In the genomic region with DNA sequence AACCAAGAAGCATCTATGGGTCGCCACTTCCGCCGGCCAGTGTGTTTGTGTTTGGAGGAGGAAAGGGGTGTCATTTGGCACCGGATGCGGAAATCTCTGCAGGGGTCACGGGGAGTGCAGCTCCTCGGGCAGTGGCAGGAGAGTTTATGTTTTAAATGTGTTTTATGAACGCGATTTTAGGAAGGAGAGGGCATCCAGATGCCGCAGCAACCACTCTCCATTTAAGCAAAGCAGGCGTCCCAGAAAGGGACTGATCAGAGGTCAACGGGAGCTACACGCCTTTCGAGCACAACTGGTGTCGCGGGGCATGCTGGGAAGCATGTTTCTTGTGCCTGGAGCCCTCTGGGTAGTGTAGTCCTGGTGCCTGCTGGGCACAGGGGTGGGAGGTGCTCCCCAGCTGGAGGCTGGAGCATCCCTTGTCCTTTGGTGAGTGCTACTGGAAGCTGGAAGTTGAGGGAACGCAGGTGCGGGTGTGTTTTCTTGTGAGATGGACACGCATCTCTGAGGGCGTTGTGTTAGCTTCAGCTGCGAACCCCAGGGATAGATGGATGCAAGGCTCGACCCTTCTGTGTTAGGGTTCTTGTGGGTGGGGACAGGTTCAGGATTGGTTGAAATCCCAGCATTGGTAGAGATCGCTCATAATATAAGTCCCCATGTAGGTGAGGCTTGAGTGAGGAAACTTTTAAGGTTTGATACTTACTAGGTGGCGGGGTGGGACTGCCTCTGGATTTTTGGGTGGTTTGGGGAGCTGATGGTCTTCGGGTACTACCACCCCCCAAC, we compare ENCODE assay signal across 8 mouse cellular contexts.
A peak's percentile ranks its signal among the peaks of the same experiment; 100 is the strongest.
DNase-seq lines count a peak whose midpoint lies in the region; ATAC-seq and TF ChIP-seq lines count a peak whose summit lies in the region.

No protein-coding gene starts in this region.

- TF ChIP-seq POLR2A in CH12.LX (IDR thresholded peaks at IDR 0.05; ENCODE audit: low read depth, low read length), result peak; percentile 58
- TF ChIP-seq POLR2A in testis, adult 2 months (IDR thresholded peaks at IDR 0.05; ENCODE audit: control insufficient read depth, low read depth, low read length), result peak; percentile 83

- no peaks in the 10 kb centered on the region for H3K9me3 ChIP-seq in CH12.LX (replicated peaks; ENCODE audit: low read length)
- H3K9me3 ChIP-seq in forebrain, embryonic 16.5 days (ENCODE audit: control insufficient read depth, low read length), result no peaks in the 10 kb centered on the region
- no peaks in the 10 kb centered on the region for H3K9me3 ChIP-seq in neural tube, embryonic 14.5 days (ENCODE audit: control insufficient read depth, low read length)

- ATAC-seq in cerebellum, adult (ENCODE audit: insufficient number of reproducible peaks, low FRiP score, low TSS enrichment), result peak; percentile 98
- peak; percentile 99 for ATAC-seq in forebrain, embryonic 16.5 days
- ATAC-seq in neural tube, embryonic 14.5 days (ENCODE audit: low read depth), result peak; percentile 99

- in situ Hi-C loops in CH12.LX (cut with MboI; ENCODE audit: low pct_ligation_motif_present, low pct_unique_long_range_greater_than_20kb, low sequenced_read_pairs), result loop anchor here (10.0 kb wide), 1 partner anchor 614 kb away; no protein-coding TSS in a partner anchor

- peaks cover 0 to 3% of the 10 kb centered on the region in 2 experiments for H3K36me3 ChIP-seq in CH12.LX (replicated peaks in 1 of 2; ENCODE audit: control insufficient read depth in 1 of 2, insufficient read depth in 1 of 2, low read length in 1 of 2)
- no peaks in the 10 kb centered on the region for H3K36me3 ChIP-seq in forebrain, embryonic 16.5 days (ENCODE audit: control insufficient read depth, insufficient read depth)
- no peaks in the 10 kb centered on the region for H3K36me3 ChIP-seq in neural tube, embryonic 14.5 days (ENCODE audit: control insufficient read depth, insufficient read depth, low read length)
- H3K36me3 ChIP-seq in testis, adult 2 months (ENCODE audit: control insufficient read depth, insufficient read depth, low read length), result no peaks in the 10 kb centered on the region

- H3K27ac ChIP-seq in CH12.LX (ENCODE audit: insufficient read depth, low read depth), result peak overlapping the region; percentile 36; the same call in 1 of the 2 replicates
- peak overlapping the region; percentile 45 for H3K27ac ChIP-seq in forebrain, embryonic 16.5 days (ENCODE audit: low read length)
- H3K27ac ChIP-seq in neural tube, embryonic 14.5 days (ENCODE audit: low read depth, low read length), result peak overlapping the region; percentile 74; the same call in 1 of the 2 replicates
- peak overlapping the region; percentile 74 for H3K27ac ChIP-seq in testis, adult 2 months (ENCODE audit: control insufficient read depth, insufficient read depth, low read depth, low read length)

- intact Hi-C loops in heart, postnatal 36 days (cut with DNase I), result loop anchor here (5.0 kb wide), 2 partner anchors 92 to 93 kb away; a partner anchor contains a TSS

- peak overlapping the region; percentile 62 to 93 (median 76) for H3K4me3 ChIP-seq in CH12.LX (replicated peaks in 1 of 3; ENCODE audit: low read depth in 2 of 3, low read length in 2 of 3, poor library complexity in 1 of 3)
- peak overlapping the region; percentile 58 for H3K4me3 ChIP-seq in forebrain, embryonic 16.5 days (replicated peaks; ENCODE audit: low read length)
- H3K4me3 ChIP-seq in neural tube, embryonic 14.5 days (ENCODE audit: low read depth, low read length), result peak overlapping the region; percentile 46
- peak overlapping the region; percentile 73 for H3K4me3 ChIP-seq in testis, adult 2 months (ENCODE audit: control insufficient read depth, low read depth, low read length)

- H3K27me3 ChIP-seq in CH12.LX (replicated peaks), result peaks cover 3% of the 10 kb centered on the region
- H3K27me3 ChIP-seq in forebrain, embryonic 16.5 days (replicated peaks; ENCODE audit: control insufficient read depth, insufficient read depth, low read length), result 0 out of 2 replicates have a peak, but pooled peaks cover 15% of the 10 kb centered on the region
- H3K27me3 ChIP-seq in neural tube, embryonic 14.5 days (ENCODE audit: control insufficient read depth, insufficient read depth, low read length), result no peaks in the 10 kb centered on the region
- no peaks in the 10 kb centered on the region for H3K27me3 ChIP-seq in testis, adult 2 months (ENCODE audit: control insufficient read depth, insufficient read depth, low read length)

- TF ChIP-seq RAD21 in CH12.LX (IDR thresholded peaks at IDR 0.05; ENCODE audit: low read depth, low read length), result no peak

- peak; percentile 79 for DNase-seq in CH12.LX (ENCODE audit: extremely low read depth)
- peak; percentile 80 to 89 for DNase-seq in heart, postnatal 36 days
- peak; percentile 86 to 95 for DNase-seq in layer of hippocampus, adult 18-20 months (ENCODE audit: low spot score in 2 of 2)
- peak; percentile 85 to 86 for DNase-seq in lung, adult 18-20 months

- 7% methylated on average over 25 of the region's 25 CpGs for WGBS in forebrain, embryonic 16.5 days
- WGBS in neural tube, embryonic 14.5 days, result 7% methylated on average over 25 of the region's 25 CpGs

- no peak for TF ChIP-seq EP300 in CH12.LX (IDR thresholded peaks at IDR 0.05; ENCODE audit: low read length)

- H3K9ac ChIP-seq in CH12.LX (ENCODE audit: insufficient read depth, low read depth), result peak overlapping the region; percentile 57
- H3K9ac ChIP-seq in forebrain, embryonic 16.5 days (replicated peaks; ENCODE audit: low read depth, low read length), result peak overlapping the region; percentile 69
- H3K9ac ChIP-seq in neural tube, embryonic 14.5 days (replicated peaks; ENCODE audit: low read depth, low read length), result peak overlapping the region; percentile 59

- dilution Hi-C loops in CH12.LX (cut with MboI; ENCODE audit: extremely low pct_ligation_motif_present, extremely low pct_unique_long_range_greater_than_20kb, low sequenced_read_pairs), result no loop called here

- H3K79me2 ChIP-seq in CH12.LX (replicated peaks; ENCODE audit: control insufficient read depth, extremely low read depth, insufficient read depth, poor library complexity, severe bottlenecking), result no peaks in the 10 kb centered on the region

- peak overlapping the region; percentile 48 for H3K4me2 ChIP-seq in CH12.LX (ENCODE audit: insufficient read depth, low read depth, poor library complexity, severe bottlenecking)
- peak overlapping the region; percentile 67 for H3K4me2 ChIP-seq in forebrain, embryonic 16.5 days (ENCODE audit: low read length)
- H3K4me2 ChIP-seq in neural tube, embryonic 14.5 days (ENCODE audit: low read depth, low read length), result peak overlapping the region; percentile 51

- no peak for TF ChIP-seq CTCF in CH12.LX (conservative IDR thresholded peaks at IDR 0.05 in 1 of 2, IDR thresholded peaks at IDR 0.05 in 1 of 2; ENCODE audit: low read depth in 2 of 2, low read length in 2 of 2)
- TF ChIP-seq CTCF in testis, adult 2 months (IDR thresholded peaks at IDR 0.05; ENCODE audit: control insufficient read depth, insufficient read depth, insufficient replicate concordance, low read depth, low read length), result no peak

- H3K4me1 ChIP-seq in CH12.LX (ENCODE audit: control insufficient read depth in 1 of 2, insufficient read depth in 2 of 2), result peaks cover 0 to 14% of the 10 kb centered on the region in 2 experiments; a peak in 2 of 4 replicates
- H3K4me1 ChIP-seq in forebrain, embryonic 16.5 days (replicated peaks; ENCODE audit: control insufficient read depth, insufficient read depth, low read length), result peaks cover 10% of the 10 kb centered on the region
- 0 out of 2 replicates have a peak, but pooled peaks cover 2% of the 10 kb centered on the region for H3K4me1 ChIP-seq in neural tube, embryonic 14.5 days (ENCODE audit: control insufficient read depth, insufficient read depth, low read length)
- peaks cover 5% of the 10 kb centered on the region for H3K4me1 ChIP-seq in testis, adult 2 months (ENCODE audit: control insufficient read depth, insufficient read depth, low read length)

TF ChIP-seq in CH12.LX, 34 proteins besides CTCF, POLR2A, EP300 and RAD21:
- TF ChIP-seq HCFC1 (IDR thresholded peaks at IDR 0.05; ENCODE audit: low read depth, low read length), result peak; percentile 96
- no peak; the same call in 1 of the 2 replicates for TF ChIP-seq NRF1 (IDR thresholded peaks at IDR 0.05; ENCODE audit: low read depth, low read length)
- peak; percentile 49; the same call in 1 of the 2 replicates for TF ChIP-seq POLR2AphosphoS2 (IDR thresholded peaks at IDR 0.05; ENCODE audit: low read depth, low read length)
- TF ChIP-seq MYC (IDR thresholded peaks at IDR 0.05; ENCODE audit: low read depth, low read length), result peak; percentile 77
- no peak for TF ChIP-seq BHLHE40 (IDR thresholded peaks at IDR 0.05; ENCODE audit: low read depth, low read length)
- TF ChIP-seq JUND (conservative IDR thresholded peaks at IDR 0.05; ENCODE audit: low read depth, low read length), result no peak
- TF ChIP-seq ELF1 (IDR thresholded peaks at IDR 0.05; ENCODE audit: low read depth, low read length), result peak; percentile 87
- peak; percentile 94; the same call in 1 of the 2 replicates for TF ChIP-seq KAT2A (IDR thresholded peaks at IDR 0.05; ENCODE audit: insufficient replicate concordance, low read length)
- peak; percentile 75 for TF ChIP-seq MXI1 (IDR thresholded peaks at IDR 0.05; ENCODE audit: low read depth, low read length)
- TF ChIP-seq ZMIZ1 (IDR thresholded peaks at IDR 0.05; ENCODE audit: low read depth, low read length), result no peak
- peak; percentile 6; the same call in 1 of the 2 replicates for TF ChIP-seq GABPA (IDR thresholded peaks at IDR 0.05; ENCODE audit: insufficient replicate concordance, low read depth, low read length)
- peak; percentile 51; the same call in 1 of the 2 replicates for TF ChIP-seq SIN3A (IDR thresholded peaks at IDR 0.05; ENCODE audit: low read length)
- 0 out of 2 replicates have a peak, but pooled peaks have one; percentile 41 for TF ChIP-seq MAZ (IDR thresholded peaks at IDR 0.05; ENCODE audit: low read depth, low read length)
- peak; percentile 49; the same call in 1 of the 2 replicates for TF ChIP-seq TCF12 (IDR thresholded peaks at IDR 0.05; ENCODE audit: low read depth, low read length)
- TF ChIP-seq TBP (conservative IDR thresholded peaks at IDR 0.05; ENCODE audit: low read depth, low read length), result 0 out of 2 replicates have a peak, but pooled peaks have one; percentile 19
- peak; percentile 64; the same call in 1 of the 2 replicates for TF ChIP-seq MAX (IDR thresholded peaks at IDR 0.05; ENCODE audit: low read length)
- peak; percentile 41 for TF ChIP-seq IRF4 (IDR thresholded peaks at IDR 0.05; ENCODE audit: low read depth, low read length)
- peak; percentile 72; the same call in 1 of the 2 replicates for TF ChIP-seq CHD2 (IDR thresholded peaks at IDR 0.05; ENCODE audit: low read length)

Comparison
In these comparisons a context has a peak if more than half of its experiments do, and no peak if none do; other contexts are left out.
1. Peak in every context shown above with its lines: DNase-seq, ATAC-seq, H3K4me3 ChIP-seq and H3K27ac ChIP-seq.